Mouse (Mus musculus): ENCODE measurements around the gene Itm2c.
A peak's percentile ranks its signal among the peaks of the same experiment; 100 is the strongest.

Gene Itm2c

DNA sequence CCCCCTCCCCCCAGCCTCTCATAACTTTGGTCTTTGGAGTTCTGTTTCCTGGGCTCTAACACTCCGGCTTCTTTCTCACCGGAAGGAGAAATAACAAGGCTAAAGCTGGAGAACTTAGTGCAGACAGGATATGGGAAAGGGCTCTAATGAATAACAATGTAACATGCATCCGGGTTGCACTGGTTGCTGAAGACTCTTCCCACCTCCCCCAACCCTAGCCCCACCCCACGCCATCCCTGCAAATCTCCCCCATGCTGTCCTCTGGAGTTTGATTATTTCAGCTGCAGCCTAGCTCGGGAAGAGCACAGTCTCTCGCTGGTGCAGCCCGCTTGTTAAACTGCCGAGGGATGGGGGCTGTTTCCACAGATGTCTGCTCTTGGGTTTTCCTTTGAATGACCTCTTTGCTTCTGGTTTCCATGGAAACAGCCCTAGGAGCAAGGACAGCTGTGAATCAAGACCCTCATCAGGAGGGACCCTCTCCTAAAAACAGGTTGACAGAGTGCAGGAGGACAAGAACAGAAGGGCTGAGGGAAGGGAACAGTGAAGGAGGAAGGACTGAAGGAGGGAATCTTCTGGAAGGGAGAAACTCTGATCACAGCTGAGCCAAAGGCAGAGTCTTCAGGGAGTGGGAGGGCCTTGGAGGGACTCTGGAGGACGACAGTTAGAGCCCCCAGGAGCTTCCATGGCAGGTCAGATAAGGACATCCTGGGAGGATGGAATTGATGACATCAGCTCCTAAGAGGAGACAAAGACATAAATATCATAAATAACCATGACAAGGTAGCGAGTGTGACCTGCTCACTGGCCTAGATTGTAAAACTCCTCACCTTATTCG is 39.8 kb downstream of the Itm2c start:
- DNase-seq (ENCODE audit: low spot score) = peak; percentile 78

DNA sequence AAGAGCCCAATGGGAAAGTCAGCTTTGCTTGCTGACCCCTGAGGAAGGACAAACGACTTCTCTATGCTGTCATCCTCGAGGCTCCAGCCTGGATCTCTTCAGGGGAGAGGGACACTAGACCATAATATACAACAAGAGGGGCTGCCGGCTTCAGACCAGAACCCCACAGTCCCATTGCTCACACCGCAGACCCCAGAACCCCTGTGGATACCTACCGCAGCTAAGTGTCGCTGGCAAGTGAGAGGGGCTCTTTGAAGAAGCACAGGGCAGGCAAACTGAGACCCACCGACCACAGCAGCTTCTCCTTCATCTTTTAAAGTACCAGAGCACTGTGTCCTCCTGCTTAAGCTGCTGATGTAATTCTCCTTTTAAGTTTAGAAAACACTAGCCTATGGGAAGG is 40.5 kb downstream of the Itm2c start:
- DNase-seq (ENCODE audit: low spot score) = no peak

DNA sequence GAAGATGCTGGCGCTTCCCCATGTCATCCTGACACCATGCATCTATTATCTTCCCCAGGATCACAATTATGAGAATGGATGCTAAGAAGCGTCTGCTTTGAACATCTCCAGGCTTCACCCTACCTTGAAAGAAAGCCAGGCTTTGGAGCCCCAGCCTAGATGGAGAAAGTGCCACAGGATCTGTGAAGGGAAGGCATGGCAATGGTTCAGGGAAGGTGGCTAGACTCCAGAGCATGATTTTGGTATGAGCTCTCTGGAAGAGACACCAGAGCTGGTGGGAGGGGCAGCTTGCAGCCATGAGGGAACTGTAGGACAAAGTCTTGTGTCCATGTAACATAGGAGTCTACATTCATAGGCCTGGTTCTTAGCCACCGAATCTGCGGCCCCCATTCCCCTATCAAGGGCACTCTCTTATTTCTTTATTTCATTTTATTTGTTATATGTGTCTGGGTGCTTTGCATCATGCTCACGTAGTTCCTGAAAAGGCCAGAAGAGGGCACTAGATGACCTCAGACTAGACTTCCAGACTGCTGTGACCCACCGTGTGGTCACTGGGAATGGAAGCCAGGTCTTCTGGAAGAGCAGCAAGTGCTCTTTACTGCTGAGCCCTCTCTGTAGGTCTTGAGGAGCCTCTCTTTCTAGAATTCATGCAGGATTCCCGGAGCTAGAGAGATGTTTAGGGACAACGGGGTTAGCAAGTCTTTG is 41.2 kb downstream of the Itm2c start:
- DNase-seq (ENCODE audit: low spot score) = peak; percentile 77

DNA sequence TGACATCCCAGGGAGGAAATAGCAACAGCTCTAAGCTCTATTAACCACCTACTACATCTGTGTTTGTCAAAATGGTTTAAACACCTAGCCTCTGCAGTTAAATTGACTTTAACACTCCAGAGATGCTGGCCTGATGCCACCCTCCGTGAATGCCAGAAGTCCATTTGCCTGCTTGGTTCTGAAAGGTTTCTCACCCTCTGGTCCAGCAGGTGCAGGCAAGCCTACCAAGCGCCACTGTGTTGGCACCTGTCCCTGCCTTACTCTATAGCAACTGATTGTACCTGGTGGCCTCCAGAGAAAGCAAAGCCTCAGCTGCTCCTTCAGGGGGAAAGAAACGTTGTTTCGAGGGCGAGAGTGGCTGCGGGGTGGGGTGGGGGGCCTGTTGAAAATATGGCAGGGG is 42.2 kb downstream of the Itm2c start:
- DNase-seq (ENCODE audit: low spot score) = no peak

DNA sequence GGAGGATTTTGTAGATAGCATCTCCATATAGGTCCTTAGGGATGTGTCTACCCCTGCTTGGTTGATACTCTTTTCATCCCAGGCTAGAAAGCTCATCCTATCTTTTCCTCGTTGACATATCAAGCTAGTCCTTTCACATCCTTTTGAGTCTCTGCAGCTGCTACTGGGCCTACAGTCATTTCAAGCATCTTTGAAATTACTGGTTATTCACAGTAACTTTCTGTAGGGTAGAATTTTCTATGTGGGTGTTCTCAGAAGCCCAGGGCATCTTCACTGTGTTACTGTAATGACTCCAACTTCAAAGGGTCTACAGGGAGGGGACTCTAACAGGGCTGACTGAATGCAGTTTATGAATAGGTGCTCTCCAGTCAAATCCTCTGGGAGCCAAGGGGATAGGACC is 43.2 kb downstream of the Itm2c start:
- no peak for DNase-seq (ENCODE audit: low spot score)

DNA sequence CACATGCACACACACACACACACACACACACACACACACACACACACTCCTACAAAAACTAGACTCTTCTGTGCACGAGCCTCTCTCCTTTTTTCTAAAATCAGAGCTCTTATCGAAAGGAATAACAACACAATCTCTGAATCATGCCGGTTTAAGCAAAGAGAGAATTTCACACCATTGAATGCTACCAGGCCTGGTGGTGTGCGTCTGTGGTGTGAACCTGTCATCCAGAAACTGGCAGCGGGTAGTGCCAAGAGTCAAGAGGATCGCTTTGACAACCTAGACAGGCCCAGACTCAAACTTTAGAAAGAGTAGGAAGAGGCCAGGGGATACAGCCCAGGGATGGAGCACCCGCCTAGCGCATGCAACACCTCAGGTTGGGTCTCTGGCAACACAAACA is 48.2 kb downstream of the Itm2c start:
- no peak for DNase-seq (ENCODE audit: low spot score)

DNA sequence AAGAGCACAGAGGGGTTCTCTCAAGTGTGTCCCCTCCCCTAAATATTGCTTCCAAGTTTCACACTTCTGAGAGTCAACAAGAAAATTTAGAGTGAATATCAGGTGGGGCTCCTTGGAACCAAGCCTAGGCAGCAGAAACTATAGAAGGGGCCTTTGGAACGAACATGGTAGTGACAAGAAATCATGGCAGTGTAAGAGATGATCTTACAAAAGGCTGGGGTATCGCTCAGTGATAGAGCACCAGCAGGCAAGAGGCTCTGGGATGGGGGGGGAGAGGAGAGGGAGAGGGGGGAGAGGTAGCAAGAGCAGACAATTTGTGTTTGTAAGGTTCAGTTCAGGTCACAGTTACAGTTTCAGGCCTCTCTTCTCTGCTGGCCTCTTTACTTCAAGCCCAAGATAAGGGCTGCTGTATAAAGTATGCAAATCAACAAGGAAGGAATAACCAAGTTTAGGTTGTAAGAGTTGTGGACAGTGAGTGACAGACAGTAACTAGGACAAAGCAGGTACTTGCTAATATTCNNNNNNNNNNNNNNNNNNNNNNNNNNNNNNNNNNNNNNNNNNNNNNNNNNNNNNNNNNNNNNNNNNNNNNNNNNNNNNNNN is 55.1 kb downstream of the Itm2c start:
- no peak for DNase-seq (ENCODE audit: low spot score)

DNA sequence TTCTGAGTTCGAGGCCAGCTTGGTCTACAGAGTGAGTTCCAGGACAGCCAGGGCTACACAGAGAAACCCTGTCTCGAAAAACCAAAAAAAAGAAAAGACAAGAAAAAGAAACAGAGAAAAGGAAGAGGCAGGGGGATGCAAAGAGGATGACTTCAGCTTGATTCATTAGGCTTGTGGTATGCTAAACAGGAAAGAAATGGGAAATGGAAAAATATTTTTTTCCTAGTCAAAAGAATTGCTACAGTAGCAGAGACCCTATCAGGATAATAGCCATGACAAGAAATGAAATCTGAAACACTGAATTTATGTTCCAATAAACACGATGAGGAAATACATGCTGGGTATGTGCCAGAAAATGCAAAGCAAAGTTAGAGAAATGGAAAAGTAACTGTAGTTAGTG is 61.1 kb downstream of the Itm2c start:
- DNase-seq (ENCODE audit: low spot score) = no peak

DNA sequence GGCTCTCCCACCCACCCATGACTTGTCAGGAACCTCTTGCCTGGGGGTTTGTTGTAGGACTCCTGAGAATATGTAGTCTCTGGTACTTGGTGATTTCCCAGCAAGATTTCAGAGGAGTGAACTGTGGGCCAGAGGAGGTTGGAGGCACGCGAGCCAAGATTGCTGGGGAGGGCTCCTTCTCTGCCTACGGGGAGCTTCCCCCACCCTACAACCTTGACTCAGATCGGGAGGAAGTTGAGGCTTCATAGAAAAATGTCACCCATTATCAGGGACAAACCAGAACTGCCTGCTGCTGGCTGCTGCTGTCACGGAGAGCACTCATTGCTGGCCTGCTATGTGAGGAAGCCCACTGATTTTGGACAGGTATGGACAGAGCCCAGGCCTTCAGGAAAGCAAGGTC is 63.2 kb downstream of the Itm2c start:
- DNase-seq (ENCODE audit: low spot score) = no peak

DNA sequence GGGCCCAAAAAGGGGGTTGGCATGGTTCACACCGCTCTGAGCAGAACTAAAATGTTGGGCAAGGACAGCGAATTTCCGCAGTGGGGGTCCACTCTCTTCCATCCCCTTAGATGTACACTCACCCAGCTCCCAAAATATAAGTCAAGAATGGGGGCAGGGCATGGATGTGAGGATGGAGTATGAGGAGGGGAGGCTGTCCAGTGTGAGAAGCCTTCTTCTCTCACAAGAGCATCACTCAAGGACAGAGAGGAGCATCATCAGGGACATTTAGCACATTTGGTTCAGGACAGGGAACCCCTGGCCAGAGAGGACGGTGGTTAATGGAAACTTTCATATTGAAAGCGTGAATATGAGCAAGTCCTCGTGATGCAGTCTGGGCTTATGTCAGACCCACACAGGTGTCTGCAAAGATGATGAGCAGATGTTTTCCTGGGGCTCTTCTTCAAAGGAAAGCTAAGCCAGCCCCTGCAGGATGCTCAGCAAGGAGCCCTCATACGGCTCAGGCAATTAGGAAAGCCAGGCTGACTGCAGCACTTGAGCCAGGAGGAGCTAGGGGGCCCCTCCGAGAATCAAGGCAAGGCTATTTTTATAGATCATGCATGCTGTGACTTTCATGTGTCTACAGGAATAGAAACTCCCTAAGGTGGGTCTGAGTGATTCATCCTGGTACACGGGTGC is 64.0 kb downstream of the Itm2c start:
- DNase-seq (ENCODE audit: low spot score) = no peak
